Mouse (Mus musculus): Measurements from ENCODE around the gene Bin2.

GRCm38 (mm10) chr15:100627774-100628370 lies 41.5 kb downstream of the Bin2 start:
- no peak for TF ChIP-seq CTCF (IDR thresholded peaks at IDR 0.05; ENCODE audit: low read depth)
- TF ChIP-seq EP300 (IDR thresholded peaks at IDR 0.05; ENCODE audit: low read depth), result no peak
